Mouse (Mus musculus) hindbrain, embryonic 12.5 days (tissue): ENCODE results near the gene Pfkp. TPM values are rescaled to one million over a fixed set of nuclear protein-coding genes. Genes with fewer than 3 reads are reported as not detected.

ENCODE experiments used
- ATAC-seq: fragments of 200-750 bp; cut with Nextera tagmentation; 2 replicates; pipeline ENCODE4 v1.8.0; 2017; ENCODE audit warnings: moderate TSS enrichment; ENCODE audit not compliant: low FRiP score
- H3K27ac ChIP-seq: fragments of 300-500 bp; sonication (generic); 2 replicates; pipeline ENCODE4 v1.5.1; 2016; ENCODE audit warnings: mild to moderate bottlenecking
- H3K27me3 ChIP-seq: fragments of 300-500 bp; sonication (generic); 2 replicates; pipeline ENCODE4 v1.6.1; 2016; ENCODE audit warnings: mild to moderate bottlenecking
- H3K36me3 ChIP-seq: fragments of 300-500 bp; sonication (generic); 2 replicates; pipeline ENCODE4 v1.6.1; 2016; ENCODE audit warnings: mild to moderate bottlenecking
- H3K4me1 ChIP-seq: fragments of 300-500 bp; sonication (generic); 2 replicates; pipeline ENCODE4 v1.6.1; 2016
- H3K4me2 ChIP-seq: fragments of 300-500 bp; sonication (generic); replicated peaks from 2 replicates; pipeline ENCODE4 v1.6.1; 2016; ENCODE audit warnings: mild to moderate bottlenecking
- H3K4me3 ChIP-seq: fragments of 300-500 bp; sonication (generic); 2 replicates; pipeline ENCODE4 v1.5.1; 2016; ENCODE audit warnings: mild to moderate bottlenecking
- H3K9ac ChIP-seq: fragments of 300-500 bp; sonication (generic); 2 replicates; pipeline ENCODE4 v1.6.1; 2016; ENCODE audit warnings: mild to moderate bottlenecking, moderate library complexity
- H3K9me3 ChIP-seq: fragments of 300-500 bp; sonication (generic); replicated peaks from 2 replicates; pipeline ENCODE4 v1.6.1; 2016; ENCODE audit warnings: mild to moderate bottlenecking
- WGBS: fragments of 180-500 bp; shearing (Covaris S2); methylation state at CpG from one replicate; pipeline ENCODE4 v1.1.7; 2016; 5-methylcytosine and 5-hydroxymethylcytosine counted together
- polyA plus RNA-seq: library from polyadenylated mRNA; unstranded; fragments of >200 nt; fragmentation: Nextera tagmentation; extraction: Ambion mirVana; gene quantifications from 2 replicates; pipeline ENCODE4 v1.2.1, GENCODE M21; 2016

Gene Pfkp
- 84.9 and 91.5 TPM in 2 replicates for polyA plus RNA-seq

- ATAC-seq: peak; percentile 96
- Histone ChIP-seq H3K9ac (peak within 1 kb of the TSS; percentile 72), H3K27ac (peak within 1 kb of the TSS; percentile 57), H3K4me3 (peak within 1 kb of the TSS; percentile 61), H3K36me3 (no peaks in the 10 kb centered on the region), H3K4me2 (peak within 1 kb of the TSS; percentile 100), H3K4me1 (peaks cover 12% of the 10 kb centered on the region), H3K27me3 (no peaks in the 10 kb centered on the region), H3K9me3 (no peaks in the 10 kb centered on the region)
- WGBS: 3% methylated on average over 34 of the region's 34 CpGs
These were observed at the start of gene Pfkp for GRCm38 (mm10) chr13:6648669-6649233. Gene Pfkp (minus strand): TSS chr13:6648777.

GRCm38 (mm10) chr13:6690607-6691006, 42.0 kb upstream of the Pfkp start:
- H3K27ac ChIP-seq: no peak overlapping the region
- no peaks in the 10 kb centered on the region for H3K4me1 ChIP-seq
- no peaks in the 10 kb centered on the region for H3K27me3 ChIP-seq
- no peaks in the 10 kb centered on the region for H3K36me3 ChIP-seq
- ATAC-seq: 0 out of 2 replicates have a peak, but pooled peaks have one; percentile 19
- H3K9me3 ChIP-seq: no peaks in the 10 kb centered on the region
- H3K9ac ChIP-seq: no peak overlapping the region
- H3K4me3 ChIP-seq: no peak overlapping the region
- no peak overlapping the region for H3K4me2 ChIP-seq
- WGBS: 74% methylated on average over 3 of the region's 3 CpGs

GRCm38 (mm10) chr13:6689962-6690361, 41.4 kb upstream of the Pfkp start:
- no peak overlapping the region for H3K27ac ChIP-seq
- no peaks in the 10 kb centered on the region for H3K27me3 ChIP-seq
- H3K36me3 ChIP-seq: no peaks in the 10 kb centered on the region
- no peak overlapping the region for H3K4me2 ChIP-seq
- no peak overlapping the region for H3K4me3 ChIP-seq
- H3K9me3 ChIP-seq: no peaks in the 10 kb centered on the region
- no peak overlapping the region for H3K9ac ChIP-seq
- peak; percentile 15 for ATAC-seq
- WGBS: 62% methylated on average over 4 of the region's 4 CpGs
- no peaks in the 10 kb centered on the region for H3K4me1 ChIP-seq

- Histone ChIP-seq H3K9ac (no peak overlapping the region), H3K36me3 (no peaks in the 10 kb centered on the region), H3K27ac (no peak overlapping the region), H3K4me2 (no peak overlapping the region), H3K4me3 (no peak overlapping the region), H3K4me1 (no peaks in the 10 kb centered on the region), H3K27me3 (no peaks in the 10 kb centered on the region), H3K9me3 (no peaks in the 10 kb centered on the region)
- 51% methylated on average over 7 of the region's 7 CpGs for WGBS
- peak; percentile 63; the same call in 1 of the 2 replicates for ATAC-seq
These were observed 40.3 kb upstream of the Pfkp start for GRCm38 (mm10) chr13:6688790-6689433.

GRCm38 (mm10) chr13:6666887-6667286, 18.3 kb upstream of the Pfkp start:
- H3K9me3 ChIP-seq: no peaks in the 10 kb centered on the region
- H3K27me3 ChIP-seq: no peaks in the 10 kb centered on the region
- H3K9ac ChIP-seq: no peak overlapping the region
- 86% methylated on average over 4 of the region's 4 CpGs for WGBS
- no peak overlapping the region for H3K4me2 ChIP-seq
- no peak overlapping the region for H3K27ac ChIP-seq
- H3K4me3 ChIP-seq: no peak overlapping the region
- no peaks in the 10 kb centered on the region for H3K36me3 ChIP-seq
- no peaks in the 10 kb centered on the region for H3K4me1 ChIP-seq
- ATAC-seq: no peak

- no peak overlapping the region for H3K27ac ChIP-seq
- H3K4me1 ChIP-seq: no peaks in the 10 kb centered on the region
- H3K9me3 ChIP-seq: no peaks in the 10 kb centered on the region
- 86% methylated on average over 1 of the region's 1 CpGs for WGBS
- no peak for ATAC-seq
- no peak overlapping the region for H3K4me2 ChIP-seq
- H3K27me3 ChIP-seq: no peaks in the 10 kb centered on the region
- no peaks in the 10 kb centered on the region for H3K36me3 ChIP-seq
- H3K4me3 ChIP-seq: no peak overlapping the region
- H3K9ac ChIP-seq: no peak overlapping the region
These were observed 16.9 kb upstream of the Pfkp start for GRCm38 (mm10) chr13:6665506-6665905.

GRCm38 (mm10) chr13:6664216-6664615, 15.6 kb upstream of the Pfkp start:
- Histone ChIP-seq H3K4me1 (no peaks in the 10 kb centered on the region), H3K27me3 (no peaks in the 10 kb centered on the region), H3K4me2 (no peak overlapping the region), H3K4me3 (no peak overlapping the region), H3K36me3 (no peaks in the 10 kb centered on the region), H3K27ac (no peak overlapping the region), H3K9ac (no peak overlapping the region), H3K9me3 (no peaks in the 10 kb centered on the region)
- no peak for ATAC-seq
- WGBS: 60% methylated on average over 5 of the region's 5 CpGs

- ATAC-seq: no peak
- Histone ChIP-seq H3K36me3 (no peaks in the 10 kb centered on the region), H3K9ac (no peak overlapping the region), H3K4me3 (no peak overlapping the region), H3K27me3 (no peaks in the 10 kb centered on the region), H3K4me2 (no peak overlapping the region), H3K4me1 (no peaks in the 10 kb centered on the region), H3K27ac (no peak overlapping the region), H3K9me3 (no peaks in the 10 kb centered on the region)
- WGBS: 87% methylated on average over 6 of the region's 6 CpGs
These were observed 10.7 kb upstream of the Pfkp start for GRCm38 (mm10) chr13:6659314-6659713.

- no peaks in the 10 kb centered on the region for H3K27me3 ChIP-seq
- no peak overlapping the region for H3K27ac ChIP-seq
- H3K36me3 ChIP-seq: no peaks in the 10 kb centered on the region
- H3K4me3 ChIP-seq: no peak overlapping the region
- H3K9me3 ChIP-seq: no peaks in the 10 kb centered on the region
- no peak overlapping the region for H3K4me2 ChIP-seq
- H3K9ac ChIP-seq: no peak overlapping the region
- no peaks in the 10 kb centered on the region for H3K4me1 ChIP-seq
- ATAC-seq: no peak
- WGBS: 88% methylated on average over 2 of the region's 2 CpGs
These were observed 8.7 kb upstream of the Pfkp start for GRCm38 (mm10) chr13:6657300-6657699.

- Histone ChIP-seq H3K27ac (no peak overlapping the region), H3K9ac (no peak overlapping the region), H3K36me3 (no peaks in the 10 kb centered on the region), H3K4me1 (peaks cover 12% of the 10 kb centered on the region), H3K27me3 (no peaks in the 10 kb centered on the region), H3K4me2 (no peak overlapping the region), H3K4me3 (no peak overlapping the region), H3K9me3 (no peaks in the 10 kb centered on the region)
- ATAC-seq: no peak
- WGBS: 77% methylated on average over 3 of the region's 3 CpGs
These were observed 965 bp upstream of the Pfkp start for GRCm38 (mm10) chr13:6649542-6649941.

- Histone ChIP-seq H3K9ac (peak overlapping the region; percentile 72), H3K27ac (peak overlapping the region; percentile 57), H3K27me3 (no peaks in the 10 kb centered on the region), H3K4me1 (peaks cover 12% of the 10 kb centered on the region), H3K4me2 (peak overlapping the region; percentile 100), H3K36me3 (no peaks in the 10 kb centered on the region), H3K4me3 (peak overlapping the region; percentile 61), H3K9me3 (no peaks in the 10 kb centered on the region)
- WGBS: under 1% methylated on average over 28 of the region's 28 CpGs
- ATAC-seq: peak; percentile 68
These were observed 447 bp downstream of the Pfkp start for GRCm38 (mm10) chr13:6647992-6648668.

- no peaks in the 10 kb centered on the region for H3K36me3 ChIP-seq
These were observed 1.2 kb downstream of the Pfkp start for GRCm38 (mm10) chr13:6647067-6647991.

More at GRCm38 (mm10) chr13:6647067-6647991, 1.2 kb downstream of the Pfkp start:
- H3K4me3 ChIP-seq: peak overlapping the region; percentile 61
- peak overlapping the region; percentile 52; the same call in 1 of the 2 replicates for H3K27ac ChIP-seq
- peak overlapping the region; percentile 100 for H3K4me2 ChIP-seq
- H3K9ac ChIP-seq: peak overlapping the region; percentile 72
- H3K9me3 ChIP-seq: no peaks in the 10 kb centered on the region
- H3K4me1 ChIP-seq: peaks cover 12% of the 10 kb centered on the region
- ATAC-seq: peak; percentile 38
- H3K27me3 ChIP-seq: no peaks in the 10 kb centered on the region
- under 1% methylated on average over 39 of the region's 39 CpGs for WGBS
